Mouse (Mus musculus) bone marrow macrophage, adult 2 months (primary cell): ENCODE results near the gene Odf2l. TPM values are rescaled to one million over a fixed set of nuclear protein-coding genes. Genes with fewer than 3 reads are reported as not detected.

ENCODE experiments used
- H3K27ac ChIP-seq: 2 replicates; pipeline ENCODE4 v1.5.1; 2012; ENCODE audit warnings: low read depth, low read length; ENCODE audit not compliant: insufficient read depth
- H3K4me1 ChIP-seq: 2 replicates; pipeline ENCODE4 v1.6.1; 2012; ENCODE audit warnings: low read length; ENCODE audit not compliant: control insufficient read depth, insufficient read depth
- H3K4me3 ChIP-seq: 2 replicates; pipeline ENCODE4 v1.5.1; 2012; ENCODE audit warnings: mild to moderate bottlenecking, low read length, moderate library complexity; ENCODE audit not compliant: insufficient read depth
- CTCF ChIP-seq: IDR thresholded peaks from 2 replicates; pipeline ENCODE4 v1.5.1; 2012; ENCODE audit warnings: low read depth, mild to moderate bottlenecking, low read length, moderate library complexity
- POLR2A ChIP-seq: IDR thresholded peaks from 2 replicates; pipeline ENCODE4 v1.6.1; 2012; ENCODE audit warnings: mild to moderate bottlenecking, low read depth, low read length, borderline replicate concordance
- polyA plus RNA-seq: library from polyadenylated mRNA; stranded (reverse); fragments of >200 nt; gene quantifications from 2 replicates; pipeline ENCODE4 v1.2.4, GENCODE M21; 2012; ENCODE audit not compliant: missing spikeins, insufficient read depth, insufficient read length

The Odf2l gene
- polyA plus RNA-seq, 1 experiment: 15.0 TPM

DNA sequence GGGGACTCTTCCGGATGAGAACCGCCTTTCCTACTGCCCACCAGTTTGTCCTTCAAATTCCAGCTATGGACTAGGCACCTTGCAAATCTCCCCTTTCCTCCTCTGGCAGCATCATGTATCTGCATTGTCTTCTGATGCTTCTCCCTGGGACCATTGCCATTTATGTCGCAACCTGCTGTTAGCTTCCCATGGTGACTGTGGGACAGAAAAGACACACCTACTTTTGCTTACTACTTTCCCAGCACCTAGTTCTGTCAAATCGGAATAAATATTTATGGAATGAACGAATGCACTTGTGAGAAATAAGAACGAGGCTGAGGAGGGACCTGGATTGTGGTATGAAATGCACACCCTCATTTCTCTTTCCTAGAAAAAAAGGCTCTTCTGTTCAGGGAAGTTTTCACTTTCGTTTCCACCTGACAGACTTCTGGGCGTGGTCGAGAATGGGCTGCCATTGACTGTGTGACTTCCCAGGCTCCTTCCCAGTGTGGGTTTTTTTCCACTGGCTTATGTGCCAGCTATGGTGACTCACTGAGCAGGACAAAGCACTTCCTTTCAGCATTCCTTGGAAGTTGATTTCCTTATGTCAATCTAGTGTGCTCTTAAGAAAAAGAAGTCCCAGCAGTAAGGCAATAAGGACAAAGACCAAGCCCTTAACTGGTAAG lies 16.4 kb upstream of the Odf2l start:
- Histone ChIP-seq H3K27ac (no peak overlapping the region), H3K4me1 (peaks cover 43% of the 10 kb centered on the region), H3K4me3 (no peak overlapping the region)
- TF ChIP-seq CTCF: no peak

DNA sequence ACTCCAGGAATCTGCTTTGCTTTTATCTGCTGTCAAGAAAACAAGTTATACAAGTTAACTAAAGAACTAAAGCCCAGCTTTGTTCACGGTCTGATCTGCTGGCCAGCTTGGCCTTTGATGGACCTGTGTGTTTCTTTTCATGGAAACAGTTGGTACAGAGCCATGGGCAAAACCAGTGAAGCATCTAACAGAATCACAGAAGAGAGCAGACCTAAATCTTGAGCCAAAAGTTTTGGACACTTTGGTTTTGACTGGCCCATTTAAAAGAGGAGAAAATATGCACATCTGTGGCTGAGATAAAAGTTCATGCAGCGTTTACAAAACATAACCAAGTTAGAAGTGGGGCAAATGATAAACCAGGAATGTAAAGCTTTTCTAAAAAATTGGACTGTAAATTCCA lies 15.1 kb upstream of the Odf2l start:
- H3K27ac ChIP-seq: no peak overlapping the region
- H3K4me3 ChIP-seq: no peak overlapping the region
- no peak for TF ChIP-seq POLR2A
- peaks cover 43% of the 10 kb centered on the region for H3K4me1 ChIP-seq

DNA sequence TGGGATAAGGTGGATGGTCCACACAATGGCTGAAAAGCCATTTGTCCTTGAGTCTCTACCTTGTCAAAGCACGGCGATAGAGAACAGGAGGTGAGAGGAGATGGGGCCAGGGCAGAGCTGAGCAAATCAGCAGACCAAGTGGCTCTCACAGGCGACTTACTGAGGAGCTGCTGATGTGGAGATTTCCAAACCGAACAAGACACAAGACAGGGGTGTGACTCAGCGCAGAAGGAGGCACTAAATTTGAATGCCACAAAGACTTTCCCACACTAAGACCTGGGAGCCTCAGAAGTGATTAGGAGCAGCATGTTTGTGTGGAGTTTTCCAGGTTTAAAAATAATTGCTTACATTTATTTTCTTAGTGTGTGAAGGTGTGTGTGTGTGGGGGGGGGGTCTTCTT lies 14.6 kb upstream of the Odf2l start:
- Histone ChIP-seq H3K27ac (no peak overlapping the region), H3K4me3 (no peak overlapping the region), H3K4me1 (peaks cover 43% of the 10 kb centered on the region)
- TF ChIP-seq CTCF (no peak), POLR2A (no peak)

DNA sequence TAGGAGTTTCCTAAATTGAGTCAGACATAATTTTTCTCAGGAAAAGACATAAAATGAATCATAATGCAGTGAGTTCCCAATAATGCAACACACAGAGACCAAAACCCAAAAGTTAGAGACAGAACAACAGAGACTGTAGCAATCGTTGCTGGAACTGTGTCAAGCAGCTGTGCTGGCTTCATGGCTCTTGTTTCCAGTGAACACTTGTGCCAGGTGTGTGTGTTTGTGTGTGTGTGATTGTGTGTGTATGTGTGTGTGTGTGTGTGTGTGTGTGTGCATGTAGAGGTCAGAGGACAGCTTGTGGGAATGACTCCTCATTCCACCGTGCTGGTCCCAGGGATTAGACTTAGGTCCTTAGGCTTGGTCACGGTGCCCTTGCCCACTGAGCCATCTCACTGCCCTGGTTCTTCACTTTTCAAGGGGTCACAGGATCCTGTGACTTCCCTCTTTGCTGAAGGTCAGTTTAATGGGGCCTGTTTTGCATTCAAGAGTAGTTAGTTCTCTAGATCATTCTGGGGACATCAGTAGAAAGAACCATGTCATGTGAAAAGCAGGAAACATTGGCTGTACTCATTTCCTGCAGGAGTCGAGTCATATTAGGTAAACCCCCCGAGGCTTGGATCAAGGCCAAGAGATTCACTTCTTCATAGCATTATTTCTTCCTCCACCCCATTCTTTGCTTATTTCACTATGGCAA lies 13.2 kb upstream of the Odf2l start:
- H3K27ac ChIP-seq: peak overlapping the region; percentile 84

DNA sequence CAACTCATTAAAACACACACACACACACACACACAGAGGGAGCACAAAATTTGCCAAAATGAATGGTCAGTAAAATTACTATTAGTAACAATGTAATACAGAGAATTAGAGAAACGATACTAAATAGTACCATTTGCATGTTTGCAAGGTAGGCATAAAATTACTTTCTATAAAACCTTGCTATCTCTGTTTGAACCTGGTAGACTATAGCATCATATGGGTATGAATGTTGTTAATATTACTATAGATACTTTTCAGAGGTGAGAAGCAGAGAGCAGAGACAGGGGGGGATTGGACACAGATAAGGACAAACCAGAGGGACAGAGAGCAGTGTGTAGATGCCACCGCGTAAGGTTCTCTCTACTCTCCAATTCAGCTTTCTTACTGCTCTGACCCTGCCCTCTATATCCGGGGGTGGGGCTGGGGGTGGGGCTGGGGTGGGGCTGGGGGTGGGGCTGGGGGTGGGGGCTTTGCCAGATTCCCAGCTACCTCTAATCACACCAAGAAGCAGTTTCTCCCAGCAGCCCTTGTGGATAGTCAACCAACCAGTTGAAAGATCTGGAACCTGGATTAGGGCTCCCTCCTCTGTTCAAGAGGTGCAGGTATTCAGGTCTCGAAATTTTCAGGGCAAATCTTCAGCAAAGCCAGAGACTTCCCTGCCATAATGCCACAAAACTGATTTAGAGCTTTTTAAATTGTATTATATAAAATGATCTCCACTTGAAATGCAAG lies 12.4 kb upstream of the Odf2l start:
- no peak for TF ChIP-seq CTCF
- H3K4me1 ChIP-seq: peaks cover 33% of the 10 kb centered on the region
- H3K27ac ChIP-seq: 0 out of 2 replicates have a peak overlapping the region, but pooled peaks have one; percentile 32

More for the DNA sequence above, 13.2 kb upstream of the Odf2l start:
- TF ChIP-seq CTCF: no peak
- TF ChIP-seq POLR2A: no peak
- H3K4me1 ChIP-seq: peaks cover 33% of the 10 kb centered on the region
- 0 out of 2 replicates have a peak overlapping the region, but pooled peaks have one; percentile 0 for H3K4me3 ChIP-seq

DNA sequence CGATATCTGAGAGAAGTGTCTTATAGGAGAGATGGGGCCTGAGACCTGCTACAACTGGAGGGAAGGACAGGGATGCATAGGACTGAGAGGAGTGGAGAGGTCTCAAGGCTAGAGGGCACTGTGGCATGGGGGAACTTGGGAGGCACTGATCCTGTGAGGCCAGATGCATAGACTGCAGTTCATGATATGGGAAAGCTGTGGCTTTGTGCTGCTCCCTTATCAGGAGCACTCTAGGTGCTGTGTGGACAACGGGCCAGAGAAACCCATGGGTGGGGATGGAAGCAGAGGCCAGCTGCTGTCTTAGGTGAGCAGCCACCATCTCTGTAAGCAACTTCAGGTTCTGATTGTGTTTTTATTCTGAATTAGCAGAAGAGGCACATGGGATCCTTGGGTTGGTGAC lies 3.2 kb upstream of the Odf2l start:
- no peak for TF ChIP-seq CTCF
- TF ChIP-seq POLR2A: no peak
- H3K27ac ChIP-seq: no peak overlapping the region
- H3K4me1 ChIP-seq: peaks cover 13% of the 10 kb centered on the region
- no peak overlapping the region for H3K4me3 ChIP-seq

More for the DNA sequence above, 12.4 kb upstream of the Odf2l start:
- H3K4me3 ChIP-seq: no peak overlapping the region

DNA sequence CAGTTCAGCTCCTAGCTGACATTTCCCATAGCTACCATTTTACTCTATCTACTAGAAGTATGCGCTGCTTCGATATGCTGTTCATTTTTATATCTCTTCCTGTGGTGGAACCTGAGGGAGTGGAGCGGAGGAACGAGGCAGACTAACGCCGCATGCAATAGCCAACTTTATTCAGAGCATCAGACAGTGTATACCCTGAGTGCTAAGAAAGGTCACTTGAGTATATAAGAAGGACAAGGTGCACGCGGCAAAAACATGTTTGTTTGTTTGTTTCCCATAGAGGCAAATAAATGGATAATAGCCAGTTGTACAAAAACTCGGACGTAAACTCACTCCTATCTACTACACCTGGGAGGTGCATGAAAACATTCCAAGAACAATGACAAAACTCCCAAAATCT lies 751 bp upstream of the Odf2l start:
- Histone ChIP-seq H3K4me3 (peak overlapping the region; percentile 58), H3K27ac (peak overlapping the region; percentile 78; the same call in 1 of the 2 replicates), H3K4me1 (peaks cover 14% of the 10 kb centered on the region)
- no peak for TF ChIP-seq CTCF
- no peak for TF ChIP-seq POLR2A

DNA sequence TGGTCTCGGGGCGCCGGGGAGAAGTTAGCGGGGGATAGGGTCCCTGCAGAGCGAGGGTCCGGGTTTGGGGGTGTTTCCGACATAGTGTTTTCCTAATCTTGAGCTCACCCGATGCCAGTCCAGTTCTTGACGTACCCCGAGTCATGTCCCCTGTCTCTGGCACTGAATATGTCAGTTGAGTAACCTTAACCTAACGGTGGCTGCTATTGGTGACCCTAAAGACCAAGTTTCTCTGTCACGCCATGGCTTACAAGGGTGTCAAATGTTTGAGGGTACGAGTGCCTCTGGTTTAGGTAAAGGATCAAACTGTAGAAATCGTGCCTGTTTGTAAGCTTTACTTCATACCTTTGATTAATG lies 592 bp downstream of the Odf2l start:
- H3K4me1 ChIP-seq: peaks cover 14% of the 10 kb centered on the region
- peak overlapping the region; percentile 98 for H3K27ac ChIP-seq
- H3K4me3 ChIP-seq: peak overlapping the region; percentile 83
- TF ChIP-seq CTCF (no peak), POLR2A (no peak)

DNA sequence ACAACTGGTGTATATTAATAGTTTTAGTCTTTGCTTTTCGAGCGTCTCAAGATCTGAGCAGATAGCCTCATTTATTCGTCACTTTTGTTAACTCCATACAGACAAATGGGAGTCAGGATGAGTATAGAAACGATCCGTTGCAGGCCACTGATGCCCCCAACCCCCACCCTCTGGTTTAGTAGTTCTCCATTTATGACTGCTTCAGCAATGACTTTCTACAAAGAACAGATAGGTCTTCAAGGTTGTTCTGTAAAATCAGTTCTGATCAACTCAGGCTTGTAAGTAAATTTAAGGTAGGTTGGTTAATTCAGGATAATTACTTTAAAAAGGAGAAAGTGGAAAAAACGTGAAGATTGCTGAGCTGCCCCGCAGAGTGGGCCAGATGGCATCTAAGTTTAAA lies 1.0 kb downstream of the Odf2l start:
- H3K4me3 ChIP-seq: peak overlapping the region; percentile 83; the same call in 1 of the 2 replicates

DNA sequence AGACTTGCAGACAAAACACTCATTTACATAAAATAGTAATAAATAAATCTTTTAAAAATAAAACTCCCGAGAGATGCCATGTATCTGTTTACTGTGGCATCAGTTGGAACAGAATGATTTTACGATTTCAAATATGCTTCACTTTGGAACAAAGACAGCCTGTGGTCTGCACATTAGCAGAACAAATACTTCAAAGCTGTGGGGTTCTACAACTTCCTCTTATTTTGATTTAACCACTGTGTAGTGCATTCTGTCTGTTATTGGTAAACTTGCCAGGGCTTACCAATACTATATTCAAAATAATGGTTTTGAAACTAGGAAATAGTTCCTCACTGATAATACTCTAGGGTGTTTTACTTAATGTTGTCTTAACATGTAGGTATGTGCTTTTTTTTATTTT lies 8.2 kb downstream of the Odf2l start:
- Histone ChIP-seq H3K4me3 (no peak overlapping the region), H3K27ac (no peak overlapping the region), H3K4me1 (peaks cover 5% of the 10 kb centered on the region; the same call in 1 of the 2 replicates)
- no peak for TF ChIP-seq CTCF
- TF ChIP-seq POLR2A: no peak

More for the DNA sequence above, 1.0 kb downstream of the Odf2l start:
- Histone ChIP-seq H3K4me1 (peaks cover 14% of the 10 kb centered on the region), H3K27ac (no peak overlapping the region)
- TF ChIP-seq CTCF (no peak), POLR2A (no peak)

DNA sequence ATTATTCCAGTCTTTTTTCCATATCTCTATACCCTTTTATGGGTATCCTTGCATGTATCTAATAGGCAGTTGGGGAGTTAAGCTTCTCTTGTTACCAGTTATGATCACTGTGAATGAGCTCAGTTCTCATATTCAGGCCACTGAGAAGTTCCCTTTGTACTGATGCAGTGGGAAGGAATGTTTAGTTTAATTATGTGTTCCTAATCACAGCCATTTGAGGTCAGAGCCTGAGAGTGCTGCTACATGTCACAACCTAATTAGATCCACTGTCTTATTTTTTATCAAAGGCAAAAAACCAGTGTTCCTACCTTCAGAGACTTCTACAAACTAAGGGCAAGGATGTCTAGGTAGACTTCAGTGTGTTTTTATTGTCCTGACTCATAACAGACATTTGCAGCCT lies 11.0 kb downstream of the Odf2l start:
- H3K4me3 ChIP-seq: no peak overlapping the region
- H3K27ac ChIP-seq: no peak overlapping the region
- TF ChIP-seq CTCF (no peak), POLR2A (no peak)
- peaks cover 5% of the 10 kb centered on the region; the same call in 1 of the 2 replicates for H3K4me1 ChIP-seq
